Mouse (Mus musculus): Measurements from ENCODE around the gene Acadm. TPM values are rescaled to one million over a fixed set of nuclear protein-coding genes. Genes with fewer than 3 reads are reported as not detected.
A peak's percentile ranks its signal among the peaks of the same experiment; 100 is the strongest.

The Acadm gene
- total RNA-seq (2021): 10 to 100 TPM; 40.7 to 48.4 TPM

GRCm38 (mm10) chr3:153944335-153944990 is at the start of gene Acadm:
Gene Acadm, minus strand, starts transcription at chr3:153944632.
- DNase-seq (ENCODE audit: extremely low spot score in 1 of 2, low spot score in 1 of 2): peak; percentile 84 to 93

GRCm38 (mm10) chr3:153984428-153985340 is 40.3 kb upstream of the Acadm start:
- peak in 1 of 2 experiments; percentile 22 for DNase-seq (ENCODE audit: extremely low spot score in 1 of 2, low spot score in 1 of 2)

- no peak for DNase-seq (ENCODE audit: extremely low spot score in 1 of 2, low spot score in 1 of 2)
Measured at GRCm38 (mm10) chr3:153980611-153981010, 36.2 kb upstream of the Acadm start.

DNA sequence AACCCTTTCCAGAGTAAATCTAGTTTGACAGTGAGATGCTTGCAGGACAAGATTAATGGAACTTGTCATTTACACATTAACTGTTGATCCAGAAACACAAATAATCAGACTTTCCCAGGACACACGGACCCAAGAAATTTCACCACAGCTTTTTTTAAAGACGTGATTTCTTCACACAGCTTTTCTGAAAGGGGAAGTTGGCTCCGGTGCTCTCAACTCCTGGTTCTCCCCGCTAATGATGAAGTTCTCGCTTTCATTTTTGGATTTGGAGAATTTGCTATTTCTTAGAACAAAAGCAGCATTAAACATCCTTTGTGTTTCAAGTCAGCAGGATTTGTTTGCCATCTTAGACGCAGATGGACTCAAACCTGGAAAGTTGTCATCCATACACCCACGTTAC is 31.4 kb upstream of the Acadm start:
- no peak for DNase-seq (ENCODE audit: extremely low spot score in 1 of 2, low spot score in 1 of 2)

GRCm38 (mm10) chr3:153975060-153975459 is 30.6 kb upstream of the Acadm start:
- DNase-seq (ENCODE audit: extremely low spot score in 1 of 2, low spot score in 1 of 2): peak; percentile 16 to 24

DNA sequence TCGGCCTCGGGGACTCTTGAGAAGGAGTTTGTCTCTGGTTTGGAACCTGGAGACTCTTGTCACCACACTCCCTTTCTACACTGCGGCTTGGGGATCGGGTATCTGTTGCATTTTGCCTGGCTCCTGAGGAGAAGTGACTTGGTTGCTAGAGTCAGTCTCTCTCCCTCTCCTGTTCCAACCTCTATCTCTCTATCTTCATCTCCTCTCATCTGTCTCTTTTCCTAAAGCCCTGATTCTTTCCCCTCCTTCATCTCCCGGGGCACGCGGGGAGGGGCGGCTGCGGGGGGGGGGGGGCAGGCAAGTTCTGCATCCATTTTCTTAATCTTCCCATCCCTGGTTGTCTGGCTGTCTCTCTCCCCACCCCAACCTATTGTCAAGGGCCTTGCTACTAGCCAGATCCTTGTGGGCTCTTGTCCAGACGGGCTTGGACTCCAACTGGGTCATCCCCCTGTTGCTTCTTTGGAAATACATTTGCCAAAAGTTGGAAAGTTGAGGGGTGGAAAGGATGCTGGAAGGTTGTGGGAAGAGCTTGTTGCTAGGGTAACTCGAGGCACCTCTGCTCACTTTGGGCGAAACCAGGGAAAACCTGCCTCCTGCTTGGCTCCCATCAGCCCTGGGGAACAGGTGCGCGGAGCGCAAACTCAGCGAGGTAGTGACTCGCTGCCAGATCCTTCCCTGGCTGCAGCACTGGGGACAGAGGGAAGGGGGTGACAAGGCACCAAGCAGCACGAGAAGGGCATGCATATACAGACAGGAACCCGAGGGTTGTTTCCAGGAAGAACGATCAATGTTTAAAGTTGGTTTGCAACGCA is 29.7 kb upstream of the Acadm start:
- peak in 1 of 2 experiments; percentile 29 for DNase-seq (ENCODE audit: extremely low spot score in 1 of 2, low spot score in 1 of 2)

DNA sequence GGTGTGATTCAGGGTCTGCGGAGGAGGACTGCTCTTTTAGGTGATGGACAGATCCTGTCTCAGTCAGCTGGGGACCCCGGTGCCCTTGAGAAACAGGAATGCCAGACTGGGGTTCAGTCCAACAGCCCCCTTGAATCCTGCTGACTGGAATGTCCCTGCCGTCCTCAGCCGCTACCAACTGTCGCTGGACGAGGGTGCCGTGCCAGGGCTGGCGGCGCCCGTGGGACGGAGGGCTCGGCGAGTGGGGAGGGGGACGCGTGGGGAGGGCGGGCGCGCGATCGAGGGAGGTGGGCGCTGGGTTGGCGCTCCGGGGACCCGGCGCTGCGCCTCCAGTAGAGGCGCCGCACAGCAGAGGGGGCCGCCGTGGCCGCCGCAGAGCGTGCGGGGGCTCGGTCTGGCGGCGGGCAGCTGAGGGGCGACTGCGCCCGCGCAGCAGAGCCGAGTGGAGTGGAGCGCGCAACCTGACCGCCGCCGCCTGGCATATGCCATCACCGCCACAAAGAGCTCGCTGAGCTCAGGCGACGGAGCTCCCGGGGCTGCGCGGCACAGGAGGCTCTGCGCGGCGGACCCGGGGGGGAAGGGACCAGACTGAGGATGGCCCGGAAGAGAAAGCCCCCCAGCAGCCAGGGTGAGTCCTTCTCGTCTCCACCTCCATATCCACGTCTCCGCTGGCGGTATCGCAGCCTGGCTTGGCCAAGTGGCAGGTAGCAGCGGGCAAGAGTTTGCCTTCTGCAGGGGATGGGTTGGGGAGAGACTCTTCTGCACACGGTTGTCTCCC is 28.9 kb upstream of the Acadm start, which contains the start of gene Slc44a5:
Slc44a5 (plus strand) TSS at position 266 of the 778 bp plus-strand sequence.
- peak; percentile 51 to 52 for DNase-seq (ENCODE audit: extremely low spot score in 1 of 2, low spot score in 1 of 2)

DNA sequence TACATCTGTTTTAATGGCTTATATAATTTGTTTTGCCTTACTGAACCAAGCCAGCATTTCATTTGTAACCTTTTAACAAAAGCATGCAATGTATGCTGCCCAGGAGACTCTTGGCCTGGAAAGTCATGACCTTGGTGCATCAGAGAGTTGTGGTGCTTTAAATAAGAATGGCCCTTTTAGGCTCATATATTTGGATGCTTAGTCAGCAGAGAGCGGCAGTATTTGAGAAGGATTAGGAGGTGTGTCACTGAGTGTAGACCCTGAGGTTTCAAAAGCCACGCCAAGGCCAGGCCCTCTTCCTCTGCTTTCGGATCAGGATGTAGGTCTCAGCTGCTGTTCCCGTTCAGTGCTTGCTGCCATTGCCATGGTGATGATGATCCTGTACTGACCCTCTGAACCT is 25.0 kb upstream of the Acadm start:
- DNase-seq (ENCODE audit: extremely low spot score in 1 of 2, low spot score in 1 of 2): no peak

DNA sequence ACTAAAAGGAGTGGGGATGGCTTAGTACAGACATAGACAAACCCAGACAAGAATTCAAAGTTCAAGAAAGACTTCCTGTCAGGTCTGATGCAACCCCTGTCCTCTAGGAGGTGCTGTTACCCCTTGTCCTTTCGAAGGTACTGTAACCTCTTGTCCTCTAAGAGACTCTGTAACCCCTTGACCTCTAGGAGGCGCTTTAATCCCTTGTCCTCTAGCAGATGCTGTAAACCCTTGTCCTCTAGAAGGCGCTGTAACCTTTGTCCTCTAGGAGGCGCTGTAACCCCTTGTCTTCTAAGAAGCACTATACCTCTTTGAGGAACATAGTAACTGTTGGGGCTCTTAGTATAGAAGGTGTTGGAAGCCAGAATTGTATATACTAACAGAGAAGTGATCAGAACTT is 24.1 kb upstream of the Acadm start:
- DNase-seq (ENCODE audit: extremely low spot score in 1 of 2, low spot score in 1 of 2): peak in 1 of 2 experiments; percentile 51

DNA sequence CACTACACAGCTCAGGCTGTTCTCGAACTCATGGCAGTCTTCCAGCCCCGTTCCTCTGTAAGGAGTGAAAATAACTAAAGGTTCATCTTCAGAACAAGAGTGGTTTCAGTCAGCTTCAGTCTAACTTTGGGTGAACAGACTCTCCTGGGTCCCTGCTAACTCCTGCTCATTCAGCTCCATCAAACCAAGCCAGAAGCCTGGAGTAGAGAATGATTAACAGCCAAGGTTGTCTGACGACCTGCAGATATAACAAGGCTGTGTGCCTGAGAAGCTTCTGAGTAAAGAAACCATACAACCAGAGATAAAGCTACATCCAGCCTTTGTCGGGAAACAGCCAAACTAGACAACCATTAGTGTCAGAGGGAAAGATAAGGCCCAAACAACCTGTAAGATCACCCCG is 23.0 kb upstream of the Acadm start:
- no peak for DNase-seq (ENCODE audit: extremely low spot score in 1 of 2, low spot score in 1 of 2)

DNA sequence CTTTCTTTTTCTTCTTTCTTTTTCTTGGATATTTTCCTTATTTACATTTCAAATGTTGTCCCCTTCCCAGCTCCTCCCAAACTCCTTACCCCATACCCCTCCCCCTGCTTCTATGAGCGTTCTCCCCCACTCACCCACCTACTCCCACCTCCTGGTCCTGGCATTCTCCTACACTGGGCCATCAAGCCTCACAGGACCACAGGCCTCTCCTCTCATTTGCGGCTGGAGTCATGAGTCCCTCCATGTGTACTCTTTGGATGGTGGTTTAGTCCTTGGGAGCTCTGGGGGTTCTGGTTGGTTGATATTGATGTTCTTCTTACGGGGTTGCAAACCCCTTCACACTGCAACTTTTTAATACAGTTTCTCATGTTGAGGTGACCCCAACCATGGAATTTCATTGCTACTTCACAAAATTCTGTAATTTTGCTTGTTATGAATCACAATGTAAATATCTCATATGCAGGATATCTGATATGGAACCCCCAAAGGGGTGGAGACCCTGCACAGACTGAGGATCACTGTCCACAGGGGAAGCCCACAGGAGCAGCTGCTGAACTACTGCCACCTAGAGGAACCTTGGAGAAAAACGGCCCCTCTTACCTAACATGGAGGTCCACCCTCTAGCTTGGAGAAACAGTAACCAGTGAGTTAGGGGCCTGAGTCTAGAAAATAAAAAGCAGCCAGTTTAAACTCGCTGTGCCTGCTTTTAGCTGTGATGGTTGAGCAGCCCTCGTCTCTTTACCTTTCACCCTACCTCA is 17.4 kb upstream of the Acadm start:
- no peak for DNase-seq (ENCODE audit: extremely low spot score in 1 of 2, low spot score in 1 of 2)

DNA sequence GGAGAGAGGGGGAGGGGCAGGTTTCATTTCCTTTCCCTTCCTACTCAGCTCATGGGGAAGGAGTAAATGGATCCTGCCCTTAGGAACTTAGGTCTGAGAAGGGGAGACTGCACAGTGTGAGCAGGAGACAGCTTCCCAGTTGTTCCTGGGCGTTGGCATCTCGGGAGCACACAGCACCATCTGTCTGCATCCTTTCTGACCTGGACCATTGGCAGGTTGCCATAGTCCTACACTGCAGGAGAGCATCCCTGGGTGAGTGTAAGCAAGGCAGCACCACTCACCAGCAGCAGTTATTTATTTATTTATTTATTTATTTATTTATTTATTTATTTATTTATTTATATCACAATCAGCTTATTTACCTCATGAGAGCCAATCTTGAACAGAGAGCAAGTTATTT is 16.5 kb upstream of the Acadm start:
- DNase-seq (ENCODE audit: extremely low spot score in 1 of 2, low spot score in 1 of 2): no peak

DNA sequence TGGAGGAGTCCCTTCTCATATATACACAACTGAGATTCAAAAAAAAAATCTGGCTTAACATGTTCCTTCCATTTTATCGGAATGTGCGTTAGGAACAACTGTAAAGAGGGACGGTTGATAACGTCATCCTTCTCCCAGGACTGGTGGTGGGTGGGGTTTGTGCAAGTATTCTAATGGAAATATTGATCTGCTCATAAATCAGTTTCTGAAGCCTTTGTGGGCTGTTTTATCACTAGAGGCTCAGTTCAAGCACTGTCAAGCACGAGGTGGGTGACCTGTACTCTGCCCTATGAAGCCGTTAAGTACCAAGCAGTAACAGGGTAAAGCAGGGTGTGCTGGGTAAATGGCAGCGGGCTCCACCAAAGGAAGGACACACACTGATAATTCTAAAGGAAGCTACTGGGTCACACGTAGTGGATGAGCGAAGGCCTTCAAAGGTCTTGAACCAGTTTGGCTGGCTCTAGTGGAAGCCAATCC is 15.3 kb upstream of the Acadm start:
- no peak for DNase-seq (ENCODE audit: extremely low spot score in 1 of 2, low spot score in 1 of 2)

- DNase-seq (ENCODE audit: extremely low spot score in 1 of 2, low spot score in 1 of 2): no peak
Measured at GRCm38 (mm10) chr3:153959035-153959730, 14.8 kb upstream of the Acadm start.

GRCm38 (mm10) chr3:153957916-153958315 is 13.5 kb upstream of the Acadm start:
- no peak for DNase-seq (ENCODE audit: extremely low spot score in 1 of 2, low spot score in 1 of 2)

- DNase-seq (ENCODE audit: extremely low spot score in 1 of 2, low spot score in 1 of 2): no peak
Measured at GRCm38 (mm10) chr3:153948176-153948575, 3.7 kb upstream of the Acadm start.

GRCm38 (mm10) chr3:153947271-153947670 is 2.8 kb upstream of the Acadm start:
- no peak for DNase-seq (ENCODE audit: extremely low spot score in 1 of 2, low spot score in 1 of 2)

DNA sequence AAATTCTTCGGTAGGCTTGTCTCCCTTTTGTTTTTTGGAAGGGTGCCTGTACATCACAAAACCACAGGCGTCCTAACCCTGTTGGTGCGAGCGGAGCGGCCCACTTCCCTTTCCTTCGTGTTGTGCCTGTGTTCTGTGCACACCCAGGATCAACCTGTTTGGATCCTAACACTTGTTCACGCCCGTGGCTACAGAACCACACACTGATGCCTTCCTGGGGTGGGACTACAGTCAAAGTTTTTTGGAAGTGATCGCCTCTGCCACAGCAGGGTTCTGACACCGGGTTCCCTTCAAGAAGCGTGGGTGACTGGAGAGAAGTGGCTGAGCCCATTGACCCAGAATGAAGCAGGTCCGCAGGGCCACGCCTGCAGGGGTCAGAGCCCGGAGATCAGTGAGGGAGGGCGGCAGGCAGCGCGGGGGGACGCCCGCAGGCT is 514 bp downstream of the Acadm start:
- no peak for DNase-seq (ENCODE audit: extremely low spot score in 1 of 2, low spot score in 1 of 2)

Data from layer of hippocampus, postnatal 25 days (tissue).